Mouse (Mus musculus) forebrain, embryonic 16.5 days (tissue): ENCODE measurements at regions not wholly inside any gene's neighbourhood (a gene's known extent, or its start where the extent isn't known, plus 50 kb on each side); places are given as distances from the start of the nearest gene placed in this dataset.
A peak's percentile ranks its signal among the peaks of the same experiment; 100 is the strongest.
"Not testable (repeated sequence)": the region's sequence is repeated elsewhere in the genome, so short reads cannot be mapped to it uniquely, and the experiment has no call there.

Experiments
- ATAC-seq: fragments of 200-750 bp; cut with Nextera tagmentation; 2 replicates; pipeline ENCODE4 v1.8.0; 2017; ENCODE audit warnings: mild to moderate bottlenecking, moderate library complexity
- H3K27ac ChIP-seq: fragments of 300-500 bp; sonication (generic); 2 replicates; pipeline ENCODE4 v1.5.1; 2014; ENCODE audit warnings: low read length, control low read depth
- H3K27me3 ChIP-seq: fragments of 300-500 bp; sonication (generic); replicated peaks from 2 replicates; pipeline ENCODE4 v1.6.1; 2014; ENCODE audit warnings: low read length; ENCODE audit not compliant: control insufficient read depth, insufficient read depth
- H3K36me3 ChIP-seq: fragments of 300-500 bp; sonication (generic); 2 replicates; pipeline ENCODE4 v1.6.1; 2014; ENCODE audit not compliant: control insufficient read depth, insufficient read depth
- H3K4me1 ChIP-seq: fragments of 300-500 bp; sonication (generic); replicated peaks from 2 replicates; pipeline ENCODE4 v1.6.1; 2014; ENCODE audit warnings: low read length; ENCODE audit not compliant: control insufficient read depth, insufficient read depth
- H3K4me2 ChIP-seq: fragments of 300-500 bp; sonication (generic); 2 replicates; pipeline ENCODE4 v1.6.1; 2014; ENCODE audit warnings: mild to moderate bottlenecking, low read length, control low read depth
- H3K4me3 ChIP-seq: fragments of 300-500 bp; sonication (generic); replicated peaks from 2 replicates; pipeline ENCODE4 v1.5.1; 2014; ENCODE audit warnings: mild to moderate bottlenecking, low read length, control low read depth
- H3K9ac ChIP-seq: fragments of 300-500 bp; sonication (generic); replicated peaks from 2 replicates; pipeline ENCODE4 v1.6.1; 2014; ENCODE audit warnings: low read depth, low read length, control low read depth
- H3K9me3 ChIP-seq: fragments of 300-500 bp; sonication (generic); 2 replicates; pipeline ENCODE4 v1.6.1; 2016; ENCODE audit warnings: low read length; ENCODE audit not compliant: control insufficient read depth
- WGBS: fragments of 180-500 bp; shearing (Covaris S2); extraction: QIAGEN DNeasy Blood & Tissue Kit; methylation state at CpG from one replicate; pipeline ENCODE4 v1.1.7; 2014; 5-methylcytosine and 5-hydroxymethylcytosine counted together

GRCm38 (mm10) chr1:164744955-164745608 lies 51.4 kb upstream of the Dpt start:
- ATAC-seq, result peak; percentile 59; the same call in 1 of the 2 replicates

DNA sequence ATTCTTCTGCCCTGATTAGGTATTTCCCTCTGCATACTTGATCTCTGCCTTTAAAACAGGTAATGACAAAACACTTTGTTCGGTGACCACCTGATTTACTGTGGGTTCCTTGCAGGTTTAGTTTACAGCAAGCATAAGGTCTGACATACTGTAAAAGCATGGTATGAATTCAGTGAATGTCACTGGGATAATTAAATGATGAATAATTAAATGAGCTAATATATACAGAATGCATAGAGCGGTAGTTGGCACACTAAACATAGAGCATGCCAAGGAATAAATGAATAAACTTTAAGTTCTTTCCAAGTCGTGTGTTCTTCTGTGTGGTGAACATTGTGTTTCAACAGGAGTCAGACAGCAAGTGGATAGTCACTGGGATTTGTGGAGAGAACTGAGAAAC lies 51.9 kb upstream of the Dpt start:
- H3K9ac ChIP-seq, result no peak overlapping the region

More at GRCm38 (mm10) chr1:164744955-164745608, 51.4 kb upstream of the Dpt start:
- H3K36me3 ChIP-seq, result no peaks in the 10 kb centered on the region
- H3K4me1 ChIP-seq, result no peaks in the 10 kb centered on the region
- no peaks in the 10 kb centered on the region for H3K9me3 ChIP-seq
- H3K9ac ChIP-seq, result no peak overlapping the region
- H3K4me3 ChIP-seq, result no peak overlapping the region
- no peaks in the 10 kb centered on the region for H3K27me3 ChIP-seq
- no peak overlapping the region for H3K4me2 ChIP-seq
- no peak overlapping the region for H3K27ac ChIP-seq

GRCm38 (mm10) chr1:164742897-164743296 lies 53.5 kb upstream of the Dpt start:
- not testable (repeated sequence) for H3K27me3 ChIP-seq, H3K9me3 ChIP-seq, H3K9ac ChIP-seq, H3K4me2 ChIP-seq, H3K4me1 ChIP-seq, ATAC-seq, H3K4me3 ChIP-seq, H3K36me3 ChIP-seq, H3K27ac ChIP-seq
- WGBS, result 95% methylated on average over 8 of the region's 9 CpGs

More for the DNA sequence above, 51.9 kb upstream of the Dpt start:
- Histone ChIP-seq H3K4me2 (no peak overlapping the region), H3K27ac (no peak overlapping the region), H3K4me3 (no peak overlapping the region), H3K36me3 (no peaks in the 10 kb centered on the region), H3K27me3 (no peaks in the 10 kb centered on the region), H3K4me1 (no peaks in the 10 kb centered on the region), H3K9me3 (no peaks in the 10 kb centered on the region)
- WGBS, result 59% methylated on average over 3 of the region's 3 CpGs
- peak; percentile 67 for ATAC-seq

GRCm38 (mm10) chr1:164735646-164736045 lies 60.8 kb upstream of the Dpt start:
- no peaks in the 10 kb centered on the region for H3K27me3 ChIP-seq
- H3K27ac ChIP-seq, result no peak overlapping the region
- no peak overlapping the region for H3K9ac ChIP-seq
- ATAC-seq, result no peak
- H3K4me3 ChIP-seq, result no peak overlapping the region
- H3K36me3 ChIP-seq, result no peaks in the 10 kb centered on the region
- no peaks in the 10 kb centered on the region for H3K4me1 ChIP-seq
- 90% methylated on average over 1 of the region's 1 CpGs for WGBS
- H3K9me3 ChIP-seq, result no peaks in the 10 kb centered on the region
- no peak overlapping the region for H3K4me2 ChIP-seq

- H3K4me2 ChIP-seq, result no peak overlapping the region
- no peaks in the 10 kb centered on the region for H3K4me1 ChIP-seq
- no peak overlapping the region for H3K4me3 ChIP-seq
- no peaks in the 10 kb centered on the region for H3K9me3 ChIP-seq
- no peaks in the 10 kb centered on the region for H3K36me3 ChIP-seq
- no peaks in the 10 kb centered on the region for H3K27me3 ChIP-seq
- no peak for ATAC-seq
- 84% methylated on average over 3 of the region's 3 CpGs for WGBS
- no peak overlapping the region for H3K27ac ChIP-seq
- no peak overlapping the region for H3K9ac ChIP-seq
Measured at GRCm38 (mm10) chr1:164733741-164734140, 62.7 kb upstream of the Dpt start.

DNA sequence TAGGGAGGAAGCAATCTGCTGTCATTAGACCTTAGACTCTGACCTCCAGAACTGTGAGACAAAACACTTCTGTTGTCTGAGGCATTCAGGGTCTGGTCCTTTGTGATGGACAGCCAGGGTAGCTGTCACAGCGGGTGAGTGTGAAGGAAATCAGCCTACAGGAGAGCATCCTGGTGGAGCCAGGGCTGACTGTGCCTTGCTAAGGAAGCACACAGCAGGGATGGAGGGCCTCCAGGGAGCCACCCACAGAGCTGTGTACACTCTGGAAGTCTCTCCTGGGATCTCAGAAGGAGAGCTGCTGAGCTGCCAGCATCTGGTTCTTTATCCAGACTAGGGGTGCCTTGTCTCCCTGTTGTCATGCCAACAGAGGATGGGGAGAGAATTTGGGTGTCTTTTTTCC lies 74.4 kb upstream of the Dpt start:
- 5% methylated on average over 1 of the region's 1 CpGs for WGBS

DNA sequence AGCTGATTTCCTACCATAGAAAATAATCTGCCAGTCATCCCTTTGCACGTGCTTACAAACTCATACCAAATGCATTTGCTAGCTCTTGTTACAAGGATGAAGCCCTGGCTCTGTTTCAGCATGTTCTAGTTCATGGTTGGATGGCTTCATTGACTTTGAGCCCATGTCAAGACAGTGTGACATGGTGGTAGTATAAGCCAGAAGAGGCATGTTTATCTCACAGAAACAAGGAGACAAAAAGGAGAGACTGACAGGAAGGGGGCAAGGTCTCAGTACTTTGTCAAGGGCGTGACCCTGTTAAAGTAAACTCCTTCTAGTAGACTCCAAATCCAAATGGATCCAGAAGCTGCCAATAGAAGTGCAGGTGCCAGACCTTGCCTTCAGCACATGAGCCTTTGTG lies 81.5 kb upstream of the Dpt start:
- no peak overlapping the region for H3K27ac ChIP-seq
- H3K9ac ChIP-seq, result no peak overlapping the region
- no peak overlapping the region for H3K4me3 ChIP-seq
- H3K27me3 ChIP-seq, result no peaks in the 10 kb centered on the region
- no peaks in the 10 kb centered on the region for H3K4me1 ChIP-seq
- no peak for ATAC-seq
- H3K9me3 ChIP-seq, result no peaks in the 10 kb centered on the region
- no peak overlapping the region for H3K4me2 ChIP-seq
- WGBS, result 74% methylated on average over 2 of the region's 2 CpGs
- H3K36me3 ChIP-seq, result no peaks in the 10 kb centered on the region

More for the DNA sequence above, 74.4 kb upstream of the Dpt start:
- ATAC-seq, result peak; percentile 49; the same call in 1 of the 2 replicates
- H3K36me3 ChIP-seq, result no peaks in the 10 kb centered on the region
- no peaks in the 10 kb centered on the region for H3K9me3 ChIP-seq
- no peak overlapping the region for H3K9ac ChIP-seq
- H3K27me3 ChIP-seq, result no peaks in the 10 kb centered on the region
- H3K27ac ChIP-seq, result no peak overlapping the region
- no peaks in the 10 kb centered on the region for H3K4me1 ChIP-seq
- no peak overlapping the region for H3K4me2 ChIP-seq
- H3K4me3 ChIP-seq, result no peak overlapping the region

- ATAC-seq, result no peak
- Histone ChIP-seq H3K4me3 (no peak overlapping the region), H3K9ac (no peak overlapping the region), H3K4me1 (no peaks in the 10 kb centered on the region), H3K9me3 (no peaks in the 10 kb centered on the region), H3K4me2 (no peak overlapping the region), H3K27ac (no peak overlapping the region), H3K27me3 (no peaks in the 10 kb centered on the region), H3K36me3 (no peaks in the 10 kb centered on the region)
- 72% methylated on average over 4 of the region's 4 CpGs for WGBS
Measured at GRCm38 (mm10) chr1:164713798-164714551, 82.5 kb upstream of the Dpt start.

GRCm38 (mm10) chr1:164712514-164712913 lies 83.9 kb upstream of the Dpt start:
- Histone ChIP-seq H3K4me2 (no peak overlapping the region), H3K9me3 (no peaks in the 10 kb centered on the region), H3K27ac (no peak overlapping the region), H3K4me1 (no peaks in the 10 kb centered on the region), H3K27me3 (no peaks in the 10 kb centered on the region), H3K4me3 (no peak overlapping the region), H3K36me3 (no peaks in the 10 kb centered on the region), H3K9ac (no peak overlapping the region)
- 92% methylated on average over 3 of the region's 3 CpGs for WGBS
- ATAC-seq, result no peak
